Mouse (Mus musculus): ENCODE results near the gene Arid3b.

Arid3b gene

GRCm38 (mm10) chr9:57829812-57830557 lies 6.6 kb downstream of the Arid3b start:
- no peak for DNase-seq (ENCODE audit: low read depth, low spot score)

- no peak for DNase-seq (ENCODE audit: low read depth, low spot score)
Observed at GRCm38 (mm10) chr9:57823397-57823796, 13.2 kb downstream of the Arid3b start.

GRCm38 (mm10) chr9:57822812-57823211 lies 13.8 kb downstream of the Arid3b start:
- DNase-seq (ENCODE audit: low read depth, low spot score): no peak

- no peak for DNase-seq (ENCODE audit: low read depth, low spot score)
Observed at GRCm38 (mm10) chr9:57820186-57821080, 16.2 kb downstream of the Arid3b start.

- DNase-seq (ENCODE audit: low read depth, low spot score): no peak
Observed at GRCm38 (mm10) chr9:57817220-57817667, 19.3 kb downstream of the Arid3b start.

GRCm38 (mm10) chr9:57814866-57815265 lies 21.7 kb downstream of the Arid3b start:
- DNase-seq (ENCODE audit: low read depth, low spot score): no peak

- no peak for DNase-seq (ENCODE audit: low read depth, low spot score)
Observed at GRCm38 (mm10) chr9:57814014-57814413, 22.6 kb downstream of the Arid3b start.

- DNase-seq (ENCODE audit: low read depth, low spot score): no peak
Observed at GRCm38 (mm10) chr9:57811793-57812733, 24.5 kb downstream of the Arid3b start.

GRCm38 (mm10) chr9:57810691-57811090 lies 25.9 kb downstream of the Arid3b start:
- no peak for DNase-seq (ENCODE audit: low read depth, low spot score)

GRCm38 (mm10) chr9:57808771-57809310 lies 27.8 kb downstream of the Arid3b start:
- DNase-seq (ENCODE audit: low read depth, low spot score): no peak

GRCm38 (mm10) chr9:57807174-57807651 lies 29.4 kb downstream of the Arid3b start:
- DNase-seq (ENCODE audit: low read depth, low spot score): no peak

GRCm38 (mm10) chr9:57806066-57806481 lies 30.5 kb downstream of the Arid3b start:
- DNase-seq (ENCODE audit: low read depth, low spot score): no peak

GRCm38 (mm10) chr9:57805087-57805737 lies 31.4 kb downstream of the Arid3b start:
- DNase-seq (ENCODE audit: low read depth, low spot score): no peak

- no peak for DNase-seq (ENCODE audit: low read depth, low spot score)
Observed at GRCm38 (mm10) chr9:57803839-57804238, 32.8 kb downstream of the Arid3b start.

- no peak for DNase-seq (ENCODE audit: low read depth, low spot score)
Observed at GRCm38 (mm10) chr9:57803047-57803446, 33.5 kb downstream of the Arid3b start.

GRCm38 (mm10) chr9:57800325-57800975 lies 36.1 kb downstream of the Arid3b start:
- DNase-seq (ENCODE audit: low read depth, low spot score): no peak

GRCm38 (mm10) chr9:57798725-57799253 lies 37.8 kb downstream of the Arid3b start:
- DNase-seq (ENCODE audit: low read depth, low spot score): no peak

GRCm38 (mm10) chr9:57797456-57797855 lies 39.1 kb downstream of the Arid3b start:
- no peak for DNase-seq (ENCODE audit: low read depth, low spot score)

- no peak for DNase-seq (ENCODE audit: low read depth, low spot score)
Observed at GRCm38 (mm10) chr9:57789733-57790132, 46.9 kb downstream of the Arid3b start.

- DNase-seq (ENCODE audit: low read depth, low spot score): no peak
Observed at GRCm38 (mm10) chr9:57782656-57783055, 53.9 kb downstream of the Arid3b start.
